Mouse (Mus musculus): ENCODE data around the gene Slc11a1.

DNA sequence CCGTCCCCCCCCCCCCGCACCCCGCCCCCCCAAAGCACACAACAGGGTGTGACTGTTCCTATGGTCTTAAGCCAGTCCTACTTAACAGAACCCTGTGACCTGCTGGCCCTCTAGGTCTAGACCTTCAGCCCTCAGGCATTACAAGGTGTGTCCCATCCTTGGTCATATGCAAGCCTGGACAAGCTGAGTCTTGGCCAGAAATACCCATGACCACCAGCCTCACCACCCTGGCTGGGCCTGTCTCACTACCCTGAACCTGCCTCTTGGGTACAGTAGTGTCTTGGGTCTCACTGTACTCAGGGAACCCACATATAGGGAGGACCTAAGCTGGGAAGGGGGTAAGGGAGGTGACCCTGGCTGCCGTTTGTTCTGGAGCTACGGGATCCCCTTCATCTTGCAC lies 37.0 kb upstream of the Slc11a1 start:
- TF ChIP-seq CTCF (IDR thresholded peaks at IDR 0.05; ENCODE audit: low read depth) (no peak), EP300 (IDR thresholded peaks at IDR 0.05; ENCODE audit: low read depth) (no peak)
